Mouse (Mus musculus) small intestine, adult 2 months (tissue): ENCODE measurements at regions not wholly inside any gene's neighbourhood (a gene's known extent, or its start where the extent isn't known, plus 50 kb on each side); places are given as distances from the start of the nearest gene placed in this dataset.

Experiments
- CTCF ChIP-seq: fragments of 200-500 bp; IDR thresholded peaks from 2 replicates; pipeline ENCODE4 v1.5.1; 2012; ENCODE audit warnings: low read depth, mild to moderate bottlenecking, control low read depth, inconsistent platforms, low read length, moderate library complexity, mixed read lengths; ENCODE audit not compliant: insufficient replicate concordance, insufficient read length; ENCODE audit errors: extremely low read depth
- POLR2A ChIP-seq: fragments of 200-500 bp; IDR thresholded peaks from 2 replicates; pipeline ENCODE4 v1.6.1; 2012; ENCODE audit warnings: low read depth, mild to moderate bottlenecking, control low read depth, inconsistent platforms, low read length, moderate library complexity

- TF ChIP-seq POLR2A (no peak), CTCF (no peak)
These were observed 74.4 kb downstream of the Chst1 start for GRCm38 (mm10) chr2:92673931-92674330.
